Mouse (Mus musculus): ENCODE results near the gene Tdrd1. TPM values are rescaled to one million over a fixed set of nuclear protein-coding genes. Genes with fewer than 3 reads are reported as not detected.

Gene Tdrd1
- polyA plus RNA-seq, 1 experiment from 2014 or later = 0.02 TPM

GRCm38 (mm10) chr19:56842974-56843373 is 17.0 kb downstream of the Tdrd1 start:
- H3K36me3 ChIP-seq (ENCODE audit: control insufficient read depth, insufficient read depth) = no peaks in the 10 kb centered on the region
- no peaks in the 10 kb centered on the region for H3K27me3 ChIP-seq (ENCODE audit: control insufficient read depth, insufficient read depth, low read depth, low read length)
- H3K9me3 ChIP-seq (replicated peaks; ENCODE audit: control insufficient read depth, low read length) = no peaks in the 10 kb centered on the region
- 75% methylated on average over 12 of the region's 12 CpGs for WGBS (ENCODE audit: insufficient replicate concordance)
- H3K27ac ChIP-seq (ENCODE audit: low read length) = no peak overlapping the region
- no peak overlapping the region for H3K9ac ChIP-seq (ENCODE audit: low read depth, low read length)
- no peak overlapping the region for H3K4me2 ChIP-seq (ENCODE audit: low read depth, low read length)
- no peaks in the 10 kb centered on the region for H3K4me1 ChIP-seq (ENCODE audit: control insufficient read depth, low read depth, low read length)
- H3K4me3 ChIP-seq (ENCODE audit: low read depth, low read length) = no peak overlapping the region
- ATAC-seq (ENCODE audit: low read depth) = no peak

GRCm38 (mm10) chr19:56852590-56852989 is 26.6 kb downstream of the Tdrd1 start:
- ATAC-seq (ENCODE audit: low read depth) = no peak
- H3K4me3 ChIP-seq (ENCODE audit: low read depth, low read length) = no peak overlapping the region
- H3K36me3 ChIP-seq (ENCODE audit: control insufficient read depth, insufficient read depth) = no peaks in the 10 kb centered on the region

GRCm38 (mm10) chr19:56856455-56856854 is 30.4 kb downstream of the Tdrd1 start:
- H3K9me3 ChIP-seq (replicated peaks; ENCODE audit: control insufficient read depth, low read length) = no peaks in the 10 kb centered on the region
- no peaks in the 10 kb centered on the region for H3K36me3 ChIP-seq (ENCODE audit: control insufficient read depth, insufficient read depth)
- no peak overlapping the region for H3K4me2 ChIP-seq (ENCODE audit: low read depth, low read length)
- no peaks in the 10 kb centered on the region for H3K27me3 ChIP-seq (ENCODE audit: control insufficient read depth, insufficient read depth, low read depth, low read length)
- ATAC-seq (ENCODE audit: low read depth) = no peak
- H3K27ac ChIP-seq (ENCODE audit: low read length) = no peak overlapping the region
- no peak overlapping the region for H3K4me3 ChIP-seq (ENCODE audit: low read depth, low read length)
- WGBS (ENCODE audit: insufficient replicate concordance) = 46% methylated on average over 5 of the region's 5 CpGs
- H3K4me1 ChIP-seq (ENCODE audit: control insufficient read depth, low read depth, low read length) = no peaks in the 10 kb centered on the region
- no peak overlapping the region for H3K9ac ChIP-seq (ENCODE audit: low read depth, low read length)

More at GRCm38 (mm10) chr19:56852590-56852989, 26.6 kb downstream of the Tdrd1 start:
- Histone ChIP-seq H3K9me3 (replicated peaks; ENCODE audit: control insufficient read depth, low read length) (no peaks in the 10 kb centered on the region), H3K9ac (ENCODE audit: low read depth, low read length) (no peak overlapping the region), H3K27ac (ENCODE audit: low read length) (no peak overlapping the region), H3K4me1 (ENCODE audit: control insufficient read depth, low read depth, low read length) (no peaks in the 10 kb centered on the region), H3K27me3 (ENCODE audit: control insufficient read depth, insufficient read depth, low read depth, low read length) (no peaks in the 10 kb centered on the region), H3K4me2 (ENCODE audit: low read depth, low read length) (no peak overlapping the region)

GRCm38 (mm10) chr19:56867701-56868100 is 41.7 kb downstream of the Tdrd1 start:
- H3K27me3 ChIP-seq (ENCODE audit: control insufficient read depth, insufficient read depth, low read depth, low read length) = peaks cover 14% of the 10 kb centered on the region
- H3K27ac ChIP-seq (ENCODE audit: low read length) = no peak overlapping the region
- H3K4me1 ChIP-seq (ENCODE audit: control insufficient read depth, low read depth, low read length) = no peaks in the 10 kb centered on the region
- H3K9ac ChIP-seq (ENCODE audit: low read depth, low read length) = no peak overlapping the region
- WGBS (ENCODE audit: insufficient replicate concordance) = 50% methylated on average over 4 of the region's 4 CpGs
- no peaks in the 10 kb centered on the region for H3K9me3 ChIP-seq (replicated peaks; ENCODE audit: control insufficient read depth, low read length)
- no peaks in the 10 kb centered on the region for H3K36me3 ChIP-seq (ENCODE audit: control insufficient read depth, insufficient read depth)
- no peak overlapping the region for H3K4me2 ChIP-seq (ENCODE audit: low read depth, low read length)
- no peak for ATAC-seq (ENCODE audit: low read depth)
- no peak overlapping the region for H3K4me3 ChIP-seq (ENCODE audit: low read depth, low read length)

- Histone ChIP-seq H3K9ac (ENCODE audit: low read depth, low read length) (no peak within 1 kb of the TSS), H3K27me3 (ENCODE audit: control insufficient read depth, insufficient read depth, low read depth, low read length) (peaks cover 59% of the 10 kb centered on the region), H3K27ac (ENCODE audit: low read length) (no peak within 1 kb of the TSS), H3K4me1 (ENCODE audit: control insufficient read depth, low read depth, low read length) (peaks cover 4% of the 10 kb centered on the region), H3K9me3 (replicated peaks; ENCODE audit: control insufficient read depth, low read length) (no peaks in the 10 kb centered on the region), H3K4me2 (ENCODE audit: low read depth, low read length) (peak within 1 kb of the TSS; percentile 51), H3K4me3 (ENCODE audit: low read depth, low read length) (peak within 1 kb of the TSS; percentile 25; the same call in 1 of the 2 replicates), H3K36me3 (ENCODE audit: control insufficient read depth, insufficient read depth) (no peaks in the 10 kb centered on the region)
- no peak; the same call in 1 of the 2 replicates for ATAC-seq (ENCODE audit: low read depth)
- 2% methylated on average over 70 of the region's 71 CpGs for WGBS (ENCODE audit: insufficient replicate concordance)
These were observed 48.0 kb downstream of the Tdrd1 start, which contains the start of gene Vwa2 for GRCm38 (mm10) chr19:56873816-56874600. Gene Vwa2 (plus strand): TSS chr19:56874249.

GRCm38 (mm10) chr19:56874601-56875315 is 48.7 kb downstream of the Tdrd1 start:
- 8% methylated on average over 30 of the region's 30 CpGs for WGBS (ENCODE audit: insufficient replicate concordance)
- ATAC-seq (ENCODE audit: low read depth) = no peak
- H3K36me3 ChIP-seq (ENCODE audit: control insufficient read depth, insufficient read depth) = no peaks in the 10 kb centered on the region
- no peaks in the 10 kb centered on the region for H3K9me3 ChIP-seq (replicated peaks; ENCODE audit: control insufficient read depth, low read length)
- peaks cover 4% of the 10 kb centered on the region for H3K4me1 ChIP-seq (ENCODE audit: control insufficient read depth, low read depth, low read length)
- H3K27me3 ChIP-seq (ENCODE audit: control insufficient read depth, insufficient read depth, low read depth, low read length) = peaks cover 59% of the 10 kb centered on the region
- no peak overlapping the region for H3K9ac ChIP-seq (ENCODE audit: low read depth, low read length)
- peak overlapping the region; percentile 25; the same call in 1 of the 2 replicates for H3K4me3 ChIP-seq (ENCODE audit: low read depth, low read length)
- H3K27ac ChIP-seq (ENCODE audit: low read length) = no peak overlapping the region
- H3K4me2 ChIP-seq (ENCODE audit: low read depth, low read length) = peak overlapping the region; percentile 51

- WGBS (ENCODE audit: insufficient replicate concordance) = 63% methylated on average over 6 of the region's 6 CpGs
- peaks cover 49% of the 10 kb centered on the region for H3K27me3 ChIP-seq (ENCODE audit: control insufficient read depth, insufficient read depth, low read depth, low read length)
- H3K27ac ChIP-seq (ENCODE audit: low read length) = no peak overlapping the region
These were observed 51.4 kb downstream of the Tdrd1 start for GRCm38 (mm10) chr19:56877364-56877763.

GRCm38 (mm10) chr19:56887879-56888278 is 61.9 kb downstream of the Tdrd1 start:
- Histone ChIP-seq H3K4me3 (ENCODE audit: low read depth, low read length) (no peak overlapping the region), H3K4me2 (ENCODE audit: low read depth, low read length) (no peak overlapping the region), H3K9me3 (replicated peaks; ENCODE audit: control insufficient read depth, low read length) (no peaks in the 10 kb centered on the region), H3K27me3 (ENCODE audit: control insufficient read depth, insufficient read depth, low read depth, low read length) (no peaks in the 10 kb centered on the region), H3K36me3 (ENCODE audit: control insufficient read depth, insufficient read depth) (no peaks in the 10 kb centered on the region), H3K27ac (ENCODE audit: low read length) (no peak overlapping the region), H3K9ac (ENCODE audit: low read depth, low read length) (no peak overlapping the region), H3K4me1 (ENCODE audit: control insufficient read depth, low read depth, low read length) (no peaks in the 10 kb centered on the region)
- ATAC-seq (ENCODE audit: low read depth) = no peak
- whole genome bisulfite sequencing (ENCODE audit: insufficient replicate concordance) = 70% methylated on average over 10 of the region's 10 CpGs

More at GRCm38 (mm10) chr19:56877364-56877763, 51.4 kb downstream of the Tdrd1 start:
- H3K36me3 ChIP-seq (ENCODE audit: control insufficient read depth, insufficient read depth) = no peaks in the 10 kb centered on the region
- no peak overlapping the region for H3K9ac ChIP-seq (ENCODE audit: low read depth, low read length)
- H3K4me2 ChIP-seq (ENCODE audit: low read depth, low read length) = no peak overlapping the region
- H3K4me1 ChIP-seq (ENCODE audit: control insufficient read depth, low read depth, low read length) = peaks cover 4% of the 10 kb centered on the region
- no peak overlapping the region for H3K4me3 ChIP-seq (ENCODE audit: low read depth, low read length)
- ATAC-seq (ENCODE audit: low read depth) = no peak
- H3K9me3 ChIP-seq (replicated peaks; ENCODE audit: control insufficient read depth, low read length) = no peaks in the 10 kb centered on the region

- ATAC-seq (ENCODE audit: low read depth) = no peak
- Histone ChIP-seq H3K27me3 (ENCODE audit: control insufficient read depth, insufficient read depth, low read depth, low read length) (no peaks in the 10 kb centered on the region), H3K9me3 (replicated peaks; ENCODE audit: control insufficient read depth, low read length) (no peaks in the 10 kb centered on the region), H3K27ac (ENCODE audit: low read length) (no peak overlapping the region), H3K4me1 (ENCODE audit: control insufficient read depth, low read depth, low read length) (no peaks in the 10 kb centered on the region), H3K4me2 (ENCODE audit: low read depth, low read length) (no peak overlapping the region), H3K36me3 (ENCODE audit: control insufficient read depth, insufficient read depth) (no peaks in the 10 kb centered on the region), H3K9ac (ENCODE audit: low read depth, low read length) (no peak overlapping the region), H3K4me3 (ENCODE audit: low read depth, low read length) (no peak overlapping the region)
- 62% methylated on average over 5 of the region's 5 CpGs for WGBS (ENCODE audit: insufficient replicate concordance)
These were observed 62.6 kb downstream of the Tdrd1 start for GRCm38 (mm10) chr19:56888654-56889053.
